In genomic region chr1:185964426-185964825, GRCm38 (mm10) we compare ENCODE assay signal across 28 mouse cellular contexts.
A peak's percentile ranks its signal among the peaks of the same experiment; 100 is the strongest.
DNase-seq lines count a peak whose midpoint lies in the region; ATAC-seq and TF ChIP-seq lines count a peak whose summit lies in the region.
"Had no signal": no experiment of that assay in that cellular context is flagged by ENCODE, and none has a peak within 500 bp of the region (broad histone marks: within the 10 kb centered on the region; RNA-seq: fewer than 3 reads in every experiment).

No protein-coding gene starts in this region.

- no peak for TF ChIP-seq POLR2A in lung, adult 2 months (IDR thresholded peaks at IDR 0.05; ENCODE audit: borderline replicate concordance, extremely low read depth, low read depth, low read length)

- peak overlapping the region; percentile 12 for H3K27ac ChIP-seq in lung, embryonic 15.5 days
- H3K27ac ChIP-seq: forebrain, embryonic 10.5 days; heart, embryonic 10.5 days; hindbrain, embryonic 14.5 days; left cerebral cortex, adult 2 months; limb, embryonic 12.5 days; liver, embryonic 15.5 days; macrophage; midbrain, embryonic 13.5 days; neural tube, embryonic 12.5 days had no signal

- H3K36me3 ChIP-seq in lung, embryonic 15.5 days, result no peaks in the 10 kb centered on the region
- H3K36me3 ChIP-seq: forebrain, embryonic 10.5 days; heart, embryonic 10.5 days; limb, embryonic 12.5 days; liver, embryonic 15.5 days; midbrain, embryonic 13.5 days; neural tube, embryonic 12.5 days had no signal

- H3K4me1 ChIP-seq in lung, embryonic 15.5 days, result peaks cover 24% of the 10 kb centered on the region
- no peaks in the 10 kb centered on the region; the same call in 1 of the 2 replicates for H3K4me1 ChIP-seq in lung, adult 2 months (ENCODE audit: control insufficient read depth, insufficient read depth, low read length)
- H3K4me1 ChIP-seq: forebrain, embryonic 10.5 days; liver, embryonic 15.5 days; midbrain, embryonic 13.5 days; neural tube, embryonic 12.5 days had no signal

- DNase-seq in heart, adult 18-20 months, result peak; percentile 2 to 10
- DNase-seq in heart, postnatal 36 days, result no peak
- no peak for DNase-seq in lung, adult 2 months
- DNase-seq in adipocyte (ENCODE audit: low spot score), result peak; percentile 25
- DNase-seq in lung, postnatal 36 days, result peak; percentile 21
- no peak for DNase-seq in neural tube, embryonic 10.5 days (ENCODE audit: extremely low spot score, low spot score)
- DNase-seq: adrenal gland, adult 8-10 months; cerebellum, adult 8-10 months; cerebellum, postnatal 25 days; forebrain, postnatal 0 days; gastrocnemius, postnatal 14 days; kidney, adult 11 months; kidney, postnatal 14 days; right cerebral cortex, adult 18-20 months; thymus, adult 2 months; thymus, postnatal 36 days had no signal

- intact Hi-C loops in heart, postnatal 36 days (cut with DNase I), result no loop called here

- H3K27me3 ChIP-seq in lung, embryonic 15.5 days, result no peaks in the 10 kb centered on the region
- H3K27me3 ChIP-seq: limb, embryonic 12.5 days; liver, embryonic 15.5 days; midbrain, embryonic 13.5 days; neural tube, embryonic 12.5 days had no signal

- WGBS in lung, embryonic 15.5 days, result 34% methylated on average over 6 of the region's 6 CpGs
- 32% methylated on average over 6 of the region's 6 CpGs for WGBS in lung, adult 2 months

- no peaks in the 10 kb centered on the region for H3K9me3 ChIP-seq in lung, embryonic 15.5 days
- H3K9me3 ChIP-seq: forebrain, embryonic 10.5 days; heart, embryonic 10.5 days; limb, embryonic 12.5 days; liver, embryonic 15.5 days; midbrain, embryonic 13.5 days; neural tube, embryonic 12.5 days had no signal

- H3K9ac ChIP-seq in lung, embryonic 15.5 days, result no peak overlapping the region
- H3K9ac ChIP-seq: forebrain, postnatal 0 days; hindbrain, embryonic 14.5 days; limb, embryonic 12.5 days; liver, embryonic 15.5 days; midbrain, embryonic 13.5 days; neural tube, embryonic 12.5 days had no signal

- no peak overlapping the region for H3K4me3 ChIP-seq in lung, embryonic 15.5 days
- no peak overlapping the region for H3K4me3 ChIP-seq in lung, adult 2 months (replicated peaks; ENCODE audit: extremely low read depth, low read depth, low read length)
- H3K4me3 ChIP-seq: forebrain, embryonic 10.5 days; heart, embryonic 10.5 days; left cerebral cortex, adult 2 months; limb, embryonic 12.5 days; liver, embryonic 15.5 days; midbrain, embryonic 13.5 days; neural tube, embryonic 12.5 days had no signal

- no peak for TF ChIP-seq CTCF in lung, adult 2 months (IDR thresholded peaks at IDR 0.05; ENCODE audit: insufficient read depth, low read length)

- no peak for ATAC-seq in lung, embryonic 15.5 days (ENCODE audit: borderline replicate concordance, extremely low read depth, low FRiP score, low TSS enrichment)
- ATAC-seq: activated CD4-positive, CD25-positive, alpha-beta regulatory T cell, adult 4 months; CD4-positive, CD25-positive, alpha-beta regulatory T cell, adult 4 months; forebrain, postnatal 0 days; midbrain, embryonic 13.5 days had no signal

- H3K4me2 ChIP-seq in lung, embryonic 15.5 days, result no peak overlapping the region
- H3K4me2 ChIP-seq: hindbrain, embryonic 14.5 days; limb, embryonic 12.5 days; liver, embryonic 15.5 days; midbrain, embryonic 13.5 days; neural tube, embryonic 12.5 days had no signal

Comparison
In these comparisons a context has a peak if more than half of its experiments do, and no peak if none do; other contexts are left out.
1. DNase-seq: peak in heart, adult 18-20 months (2 of 2), adipocyte (single experiment) and lung, postnatal 36 days (single experiment); none in heart, postnatal 36 days (0 of 2), lung, adult 2 months (single experiment) and neural tube, embryonic 10.5 days (single experiment).